Mouse (Mus musculus) CD4-positive helper T cell, adult 2 months (primary cell): Measurements from ENCODE around the gene Bcl2l1.

Experiments used
- DNase-seq: peaks from one replicate; pipeline ENCODE4 v3.0.0-alpha.2; 2012; ENCODE audit warnings: low read depth, missing footprints, low spot score

The Bcl2l1 gene

DNA sequence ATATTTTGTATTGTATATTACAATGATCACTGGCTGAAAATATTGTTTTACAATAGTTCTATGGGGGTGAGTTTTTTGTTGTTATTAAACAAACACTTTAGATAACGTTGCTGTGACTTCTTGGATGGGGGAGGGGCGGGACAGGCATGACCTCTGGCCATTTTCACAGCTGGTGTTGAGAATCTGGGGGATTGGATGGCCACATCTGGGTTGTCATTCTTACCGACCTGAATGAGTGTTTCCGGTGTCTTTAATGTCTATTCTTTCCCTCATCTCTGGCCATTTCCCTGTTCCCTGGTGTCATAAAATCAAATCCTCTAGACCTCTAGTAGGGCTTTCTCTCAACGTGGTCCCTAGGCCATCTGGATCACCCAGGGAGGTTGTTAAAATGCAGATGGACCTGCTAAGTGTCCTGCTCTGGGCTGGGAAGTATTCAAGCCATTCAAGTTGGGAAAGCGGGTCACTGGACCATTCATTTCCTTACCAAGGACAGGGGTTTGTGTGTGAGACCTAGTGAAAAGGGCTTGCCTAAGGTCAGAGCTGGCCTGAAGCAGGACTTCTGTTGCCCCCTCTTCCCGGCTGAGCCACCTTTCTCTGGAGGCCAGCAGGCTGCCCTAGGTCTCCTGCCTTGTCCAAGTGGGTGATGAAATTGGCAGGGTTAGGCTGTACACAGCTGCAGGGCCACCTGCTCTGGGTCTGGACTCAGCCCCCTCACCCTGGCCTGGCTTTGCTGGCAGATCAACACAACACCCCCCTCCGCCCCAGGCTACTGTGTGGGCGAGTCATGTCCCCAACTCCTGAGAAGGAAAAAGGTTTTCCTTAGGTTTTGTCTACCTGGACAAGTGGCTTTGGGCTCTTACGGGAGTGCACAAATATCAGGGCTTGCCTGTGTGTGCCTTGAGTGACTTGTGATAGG lies 94.0 kb downstream of the Bcl2l1 start:
- DNase-seq, result no peak

DNA sequence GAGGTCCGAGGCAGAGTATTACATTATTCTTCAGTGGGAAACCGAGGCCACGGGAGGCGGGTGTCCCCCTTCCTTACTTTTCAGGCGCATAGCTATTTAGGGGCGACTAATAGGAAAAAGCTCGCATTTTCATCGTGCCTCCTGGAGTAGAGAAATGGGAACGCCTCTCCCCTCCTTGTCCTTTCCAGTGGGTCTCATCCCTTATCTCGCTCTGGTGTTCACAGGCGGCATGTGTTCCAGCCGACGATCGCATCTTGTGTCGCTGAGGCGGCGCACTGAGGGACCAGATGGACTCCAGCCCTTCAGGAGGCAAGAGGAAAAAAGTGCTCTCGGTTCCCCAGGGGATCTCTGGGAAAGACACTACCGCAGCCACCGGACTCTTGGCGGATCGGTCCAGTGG lies 94.8 kb downstream of the Bcl2l1 start:
- peak; percentile 18 for DNase-seq

DNA sequence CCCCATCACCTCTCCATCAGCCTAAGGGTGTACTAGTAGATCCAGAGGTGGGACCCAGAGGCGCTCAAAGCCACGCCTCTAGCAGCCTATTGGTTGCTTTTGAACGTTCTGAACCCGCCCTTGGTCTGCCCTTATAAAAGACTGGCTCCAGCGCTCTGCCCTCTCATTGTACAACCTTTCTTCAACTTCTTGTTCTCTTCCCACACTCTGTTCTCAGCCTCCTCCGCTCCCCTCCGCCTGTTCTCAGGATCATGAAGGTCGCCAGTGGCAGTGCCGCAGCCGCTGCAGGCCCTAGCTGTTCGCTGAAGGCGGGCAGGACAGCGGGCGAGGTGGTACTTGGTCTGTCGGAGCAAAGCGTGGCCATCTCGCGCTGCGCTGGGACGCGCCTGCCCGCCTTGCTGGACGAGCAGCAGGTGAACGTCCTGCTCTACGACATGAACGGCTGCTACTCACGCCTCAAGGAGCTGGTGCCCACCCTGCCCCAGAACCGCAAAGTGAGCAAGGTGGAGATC lies 95.4 kb downstream of the Bcl2l1 start, which contains the start of gene Id1:
Gene Id1, plus strand, starts transcription at position 162 of the 512 bp plus-strand sequence.
- DNase-seq, result peak; percentile 69

DNA sequence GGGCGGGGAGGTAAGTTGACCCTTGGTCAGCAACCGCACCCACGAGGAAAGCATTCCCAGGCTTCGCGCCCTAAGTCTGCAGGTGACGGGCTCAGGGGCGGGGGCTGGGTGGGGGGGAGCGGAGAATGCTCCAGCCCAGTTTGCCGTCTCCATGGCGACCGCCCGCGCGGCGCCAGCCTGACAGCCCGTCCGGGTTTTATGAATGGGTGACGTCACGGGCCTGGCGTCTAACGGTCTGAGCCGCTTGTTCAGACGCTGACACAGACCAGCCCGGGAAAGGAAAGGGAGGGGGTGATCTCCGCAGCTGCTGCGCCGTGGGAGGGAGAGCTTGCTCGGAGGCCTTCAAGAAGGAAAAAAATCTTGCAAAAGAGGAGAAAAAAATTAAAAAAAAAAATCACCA lies 96.5 kb downstream of the Bcl2l1 start:
- peak; percentile 84 for DNase-seq

DNA sequence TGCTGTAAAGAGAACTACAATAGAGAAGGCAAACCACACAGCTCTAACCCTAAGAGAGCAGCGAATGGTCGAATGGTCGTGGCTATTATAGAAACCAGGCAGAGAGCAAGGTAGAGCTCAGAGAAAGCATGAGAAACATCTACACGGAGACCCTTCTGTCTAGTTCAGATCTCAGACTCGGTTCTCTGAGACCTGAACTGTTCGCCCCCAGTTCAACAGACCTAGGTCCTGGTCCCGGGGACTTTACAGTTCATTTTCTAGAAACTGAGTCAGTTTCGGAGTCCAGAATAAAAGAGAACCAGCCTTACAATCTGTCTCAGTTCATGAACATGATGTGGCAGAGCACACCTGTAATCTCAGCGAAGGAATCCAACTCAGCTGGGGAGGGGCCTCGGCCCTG lies 97.0 kb downstream of the Bcl2l1 start:
- DNase-seq, result no peak

DNA sequence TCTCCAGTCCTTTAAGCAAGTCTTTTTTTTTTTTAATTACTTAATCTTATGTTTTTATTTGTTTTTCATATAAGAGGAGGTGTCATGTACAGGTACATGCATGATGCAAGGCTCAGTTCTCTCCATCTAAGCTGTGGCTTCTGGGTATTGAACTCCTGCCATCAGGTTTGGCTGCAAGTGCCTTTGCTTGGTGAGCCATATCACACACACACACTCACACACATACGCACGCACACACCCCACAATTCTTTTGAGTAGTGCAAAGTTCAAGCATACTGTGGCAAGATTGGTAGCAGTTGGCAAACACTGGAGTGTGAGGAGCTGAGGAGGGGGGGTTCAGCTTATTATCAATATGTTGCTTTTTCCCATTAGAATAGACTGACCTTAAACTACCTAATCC lies 98.3 kb downstream of the Bcl2l1 start:
- peak; percentile 43 for DNase-seq
